Mouse (Mus musculus): ENCODE measurements around the gene Gm49384.

DNA sequence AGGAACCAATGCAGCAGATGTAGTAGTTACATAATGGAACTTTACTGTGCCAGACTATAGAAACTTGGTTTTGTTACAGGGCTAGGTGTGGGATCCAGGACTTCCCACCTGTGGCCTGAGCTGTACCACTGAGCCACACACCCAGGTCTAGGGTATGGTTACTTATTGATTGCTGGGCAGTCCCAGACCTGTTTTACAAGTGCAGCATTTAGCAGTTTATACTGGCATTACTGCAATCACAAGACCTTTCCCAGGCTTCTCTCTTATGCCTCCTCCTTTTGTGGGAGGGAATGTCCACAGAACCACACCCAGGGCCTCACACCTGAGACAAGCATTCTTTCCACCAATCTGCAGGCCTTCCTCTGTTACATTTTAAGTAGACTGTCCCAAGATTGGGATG is 5.1 kb downstream of the Gm49384 start:
- TF ChIP-seq POLR2A (IDR thresholded peaks at IDR 0.05; ENCODE audit: low read depth, low read length) = no peak
- TF ChIP-seq CTCF (IDR thresholded peaks at IDR 0.05; ENCODE audit: extremely low read depth, insufficient read depth, insufficient read length, insufficient replicate concordance) = no peak

Data from spleen, adult 2 months (tissue).